Mouse (Mus musculus) kidney, postnatal 4 days (tissue): ENCODE data around the gene Ndufaf2.

ENCODE experiments used
- DNase-seq, 2 experiments: peaks; one replicate each; pipeline ENCODE4 v3.0.0; 2021; ENCODE audit warnings: mixed read lengths in 2 of 2

Gene Ndufaf2

GRCm38 (mm10) chr13:108158465-108159240 is at the start of gene Ndufaf2, which contains the start of gene Ercc8:
TSS of gene Ndufaf2 (minus strand) at chr13:108158623.
TSS of gene Ercc8 (plus strand) at chr13:108158731.
- peak; percentile 99 for DNase-seq

- DNase-seq: no peak
Measured at GRCm38 (mm10) chr13:108208090-108208489, 49.7 kb upstream of the Ndufaf2 start.

- no peak for DNase-seq
Measured at GRCm38 (mm10) chr13:108207447-108207846, 49.0 kb upstream of the Ndufaf2 start.

GRCm38 (mm10) chr13:108204857-108205256 is 46.4 kb upstream of the Ndufaf2 start:
- no peak for DNase-seq

- DNase-seq: no peak
Measured at GRCm38 (mm10) chr13:108195474-108195873, 37.1 kb upstream of the Ndufaf2 start.

- DNase-seq: peak; percentile 73 to 76
Measured at GRCm38 (mm10) chr13:108191074-108191720, 32.8 kb upstream of the Ndufaf2 start.

- DNase-seq: peak in 1 of 2 experiments; percentile 3
Measured at GRCm38 (mm10) chr13:108187994-108188393, 29.6 kb upstream of the Ndufaf2 start.

GRCm38 (mm10) chr13:108185530-108185929 is 27.1 kb upstream of the Ndufaf2 start:
- DNase-seq: no peak

GRCm38 (mm10) chr13:108184743-108185255 is 26.4 kb upstream of the Ndufaf2 start:
- DNase-seq: no peak

GRCm38 (mm10) chr13:108180821-108181220 is 22.4 kb upstream of the Ndufaf2 start:
- DNase-seq: no peak

GRCm38 (mm10) chr13:108179618-108180017 is 21.2 kb upstream of the Ndufaf2 start:
- DNase-seq: no peak

GRCm38 (mm10) chr13:108170511-108170910 is 12.1 kb upstream of the Ndufaf2 start:
- no peak for DNase-seq

GRCm38 (mm10) chr13:108170002-108170401 is 11.6 kb upstream of the Ndufaf2 start:
- no peak for DNase-seq

- DNase-seq: no peak
Measured at GRCm38 (mm10) chr13:108164621-108165020, 6.2 kb upstream of the Ndufaf2 start.

- DNase-seq: no peak
Measured at GRCm38 (mm10) chr13:108163912-108164311, 5.5 kb upstream of the Ndufaf2 start.

- DNase-seq: no peak
Measured at GRCm38 (mm10) chr13:108159963-108160362, 1.5 kb upstream of the Ndufaf2 start.

- DNase-seq: no peak
Measured at GRCm38 (mm10) chr13:108159241-108159575, 785 bp upstream of the Ndufaf2 start.

- no peak for DNase-seq
Measured at GRCm38 (mm10) chr13:108157732-108158464, 525 bp downstream of the Ndufaf2 start.

- no peak for DNase-seq
Measured at GRCm38 (mm10) chr13:108157156-108157555, 1.3 kb downstream of the Ndufaf2 start.

GRCm38 (mm10) chr13:108152650-108153372 is 5.6 kb downstream of the Ndufaf2 start:
- peak; percentile 37 to 39 for DNase-seq

- DNase-seq: peak in 1 of 2 experiments; percentile 43
Measured at GRCm38 (mm10) chr13:108151782-108152181, 6.6 kb downstream of the Ndufaf2 start.

GRCm38 (mm10) chr13:108144086-108144485 is 14.3 kb downstream of the Ndufaf2 start:
- no peak for DNase-seq
